Mouse (Mus musculus): Measurements from ENCODE around the gene Paqr4. TPM values are rescaled to one million over a fixed set of nuclear protein-coding genes. Genes with fewer than 3 reads are reported as not detected.
A peak's percentile ranks its signal among the peaks of the same experiment; 100 is the strongest.
"Not testable (repeated sequence)": the region's sequence is repeated elsewhere in the genome, so short reads cannot be mapped to it uniquely, and the experiment has no call there.

Paqr4 gene
- polyA plus RNA-seq (2016; fragmentation: Nextera tagmentation; extraction: Ambion mirVana): 5.9 and 9.0 TPM in 2 replicates

- peak within 1 kb of the TSS; percentile 78 for H3K27ac ChIP-seq
Observed at GRCm38 (mm10) chr17:23740598-23741021, at the start of gene Paqr4. TSS of gene Paqr4 (minus strand) at chr17:23740867.

GRCm38 (mm10) chr17:23789749-23790268 lies 49.1 kb upstream of the Paqr4 start:
- 16% methylated on average over 8 of the region's 8 CpGs for WGBS
- no peak for DNase-seq (ENCODE audit: low spot score)

More at GRCm38 (mm10) chr17:23740598-23741021, at the start of gene Paqr4:
- no peak for DNase-seq (ENCODE audit: low spot score)
- WGBS: 9% methylated on average over 13 of the region's 13 CpGs
- H3K9me3 ChIP-seq (replicated peaks): 0 out of 2 replicates have a peak, but pooled peaks cover 3% of the 10 kb centered on the region
- H3K27me3 ChIP-seq (ENCODE audit: low read depth, poor library complexity, severe bottlenecking): peaks cover 100% of the 10 kb centered on the region
- peak within 1 kb of the TSS; percentile 71 for H3K4me3 ChIP-seq
- peaks cover 56% of the 10 kb centered on the region for H3K4me1 ChIP-seq
- peaks cover 20% of the 10 kb centered on the region for H3K36me3 ChIP-seq

GRCm38 (mm10) chr17:23788973-23789372 lies 48.3 kb upstream of the Paqr4 start:
- Histone ChIP-seq H3K4me3 (no peak overlapping the region), H3K9me3 (replicated peaks) (no peaks in the 10 kb centered on the region), H3K27ac (no peak overlapping the region), H3K4me1 (peaks cover 48% of the 10 kb centered on the region), H3K27me3 (ENCODE audit: low read depth, poor library complexity, severe bottlenecking) (no peaks in the 10 kb centered on the region), H3K36me3 (peaks cover 2% of the 10 kb centered on the region)
- no peak for DNase-seq (ENCODE audit: low spot score)
- WGBS: 89% methylated on average over 4 of the region's 4 CpGs

More at GRCm38 (mm10) chr17:23789749-23790268, 49.1 kb upstream of the Paqr4 start:
- H3K4me1 ChIP-seq: peaks cover 48% of the 10 kb centered on the region
- H3K27ac ChIP-seq: peak overlapping the region; percentile 95
- no peaks in the 10 kb centered on the region for H3K9me3 ChIP-seq (replicated peaks)
- H3K27me3 ChIP-seq (ENCODE audit: low read depth, poor library complexity, severe bottlenecking): no peaks in the 10 kb centered on the region
- H3K4me3 ChIP-seq: peak overlapping the region; percentile 51
- H3K36me3 ChIP-seq: peaks cover 2% of the 10 kb centered on the region

- Histone ChIP-seq H3K27me3 (ENCODE audit: low read depth, poor library complexity, severe bottlenecking) (no peaks in the 10 kb centered on the region), H3K9me3 (replicated peaks) (no peaks in the 10 kb centered on the region), H3K36me3 (no peaks in the 10 kb centered on the region), H3K27ac (peak overlapping the region; percentile 90), H3K4me3 (peak overlapping the region; percentile 71), H3K4me1 (peaks cover 37% of the 10 kb centered on the region)
- peak; percentile 51 for DNase-seq (ENCODE audit: low spot score)
- WGBS: 20% methylated on average over 13 of the region's 13 CpGs
Observed at GRCm38 (mm10) chr17:23786510-23786931, 45.9 kb upstream of the Paqr4 start.

GRCm38 (mm10) chr17:23785561-23786471 lies 45.1 kb upstream of the Paqr4 start, which contains the start of gene Flywch2:
TSS of gene Flywch2 (minus strand) at chr17:23786081.
- no peaks in the 10 kb centered on the region for H3K27me3 ChIP-seq (ENCODE audit: low read depth, poor library complexity, severe bottlenecking)
- WGBS: 1% methylated on average over 41 of the region's 43 CpGs
- peak; percentile 85 for DNase-seq (ENCODE audit: low spot score)
- H3K4me3 ChIP-seq: peak within 1 kb of the TSS; percentile 71
- H3K27ac ChIP-seq: peak within 1 kb of the TSS; percentile 90
- H3K9me3 ChIP-seq (replicated peaks): no peaks in the 10 kb centered on the region
- no peaks in the 10 kb centered on the region for H3K36me3 ChIP-seq
- peaks cover 31% of the 10 kb centered on the region for H3K4me1 ChIP-seq

- Histone ChIP-seq H3K27ac (no peak overlapping the region), H3K27me3 (ENCODE audit: low read depth, poor library complexity, severe bottlenecking) (no peaks in the 10 kb centered on the region), H3K9me3 (replicated peaks) (no peaks in the 10 kb centered on the region), H3K4me1 (peaks cover 17% of the 10 kb centered on the region), H3K36me3 (no peaks in the 10 kb centered on the region; the same call in 1 of the 2 replicates), H3K4me3 (no peak overlapping the region)
- no peak for DNase-seq (ENCODE audit: low spot score)
Observed at GRCm38 (mm10) chr17:23783352-23783751, 42.7 kb upstream of the Paqr4 start.

- Histone ChIP-seq H3K9me3 (replicated peaks) (no peaks in the 10 kb centered on the region), H3K4me3 (no peak overlapping the region), H3K36me3 (peaks cover 3% of the 10 kb centered on the region; the same call in 1 of the 2 replicates), H3K4me1 (peaks cover 7% of the 10 kb centered on the region), H3K27ac (no peak overlapping the region), H3K27me3 (ENCODE audit: low read depth, poor library complexity, severe bottlenecking) (no peaks in the 10 kb centered on the region)
- DNase-seq (ENCODE audit: low spot score): no peak
- 71% methylated on average over 2 of the region's 2 CpGs for WGBS
Observed at GRCm38 (mm10) chr17:23778447-23778846, 37.8 kb upstream of the Paqr4 start.

- WGBS: 89% methylated on average over 2 of the region's 2 CpGs
- Histone ChIP-seq H3K27ac (no peak overlapping the region), H3K27me3 (ENCODE audit: low read depth, poor library complexity, severe bottlenecking) (no peaks in the 10 kb centered on the region), H3K4me1 (peaks cover 7% of the 10 kb centered on the region), H3K4me3 (no peak overlapping the region), H3K36me3 (peaks cover 3% of the 10 kb centered on the region; the same call in 1 of the 2 replicates), H3K9me3 (replicated peaks) (no peaks in the 10 kb centered on the region)
- no peak for DNase-seq (ENCODE audit: low spot score)
Observed at GRCm38 (mm10) chr17:23777141-23777540, 36.5 kb upstream of the Paqr4 start.

GRCm38 (mm10) chr17:23776216-23776615 lies 35.5 kb upstream of the Paqr4 start:
- DNase-seq (ENCODE audit: low spot score): no peak
- Histone ChIP-seq H3K4me1 (peaks cover 7% of the 10 kb centered on the region), H3K27ac (no peak overlapping the region), H3K27me3 (ENCODE audit: low read depth, poor library complexity, severe bottlenecking) (no peaks in the 10 kb centered on the region), H3K36me3 (peaks cover 3% of the 10 kb centered on the region; the same call in 1 of the 2 replicates), H3K9me3 (replicated peaks) (no peaks in the 10 kb centered on the region), H3K4me3 (no peak overlapping the region)
- 81% methylated on average over 10 of the region's 10 CpGs for WGBS

GRCm38 (mm10) chr17:23774090-23774489 lies 33.4 kb upstream of the Paqr4 start:
- H3K36me3 ChIP-seq: peaks cover 12% of the 10 kb centered on the region
- 7% methylated on average over 12 of the region's 12 CpGs for whole genome bisulfite sequencing
- DNase-seq (ENCODE audit: low spot score): peak; percentile 84
- peaks cover 15% of the 10 kb centered on the region for H3K4me1 ChIP-seq
- no peaks in the 10 kb centered on the region for H3K27me3 ChIP-seq (ENCODE audit: low read depth, poor library complexity, severe bottlenecking)
- H3K4me3 ChIP-seq: no peak overlapping the region
- no peak overlapping the region for H3K27ac ChIP-seq
- H3K9me3 ChIP-seq (replicated peaks): no peaks in the 10 kb centered on the region

- DNase-seq (ENCODE audit: low spot score): no peak
- Histone ChIP-seq H3K36me3 (peaks cover 16% of the 10 kb centered on the region), H3K27me3 (ENCODE audit: low read depth, poor library complexity, severe bottlenecking) (no peaks in the 10 kb centered on the region), H3K27ac (no peak overlapping the region), H3K4me1 (peaks cover 15% of the 10 kb centered on the region), H3K9me3 (replicated peaks) (no peaks in the 10 kb centered on the region), H3K4me3 (no peak overlapping the region)
- 70% methylated on average over 6 of the region's 6 CpGs for WGBS
Observed at GRCm38 (mm10) chr17:23773676-23774075, 33.0 kb upstream of the Paqr4 start.

- H3K27ac ChIP-seq; H3K27me3 ChIP-seq (ENCODE audit: low read depth, poor library complexity, severe bottlenecking); H3K9me3 ChIP-seq (replicated peaks); DNase-seq (ENCODE audit: low spot score): not testable (repeated sequence)
- H3K4me3 ChIP-seq: peak overlapping the region; percentile 75; the same call in 1 of the 2 replicates
- 80% methylated on average over 2 of the region's 2 CpGs for WGBS
- H3K36me3 ChIP-seq: peaks cover 31% of the 10 kb centered on the region
- H3K4me1 ChIP-seq: peaks cover 15% of the 10 kb centered on the region
Observed at GRCm38 (mm10) chr17:23772219-23772556, 31.5 kb upstream of the Paqr4 start.

Measured in limb, embryonic 10.5 days (tissue).